Mouse (Mus musculus): ENCODE results near the gene Lingo3. TPM values are rescaled to one million over a fixed set of nuclear protein-coding genes. Genes with fewer than 3 reads are reported as not detected.

The Lingo3 gene
- polyA plus RNA-seq, 1 experiment: 0.04 TPM

- Histone ChIP-seq H3K36me3 (replicated peaks; ENCODE audit: low read length) (peaks cover 69% of the 10 kb centered on the region), H3K4me3 (replicated peaks) (no peak overlapping the region), H3K4me1 (peaks cover 61% of the 10 kb centered on the region), H3K9me3 (no peaks in the 10 kb centered on the region), H3K27me3 (replicated peaks) (peaks cover 23% of the 10 kb centered on the region)
- no peak for TF ChIP-seq FLI1 (IDR thresholded peaks at IDR 0.05; ENCODE audit: low read length)
- no peak for TF ChIP-seq GATA1 (IDR thresholded peaks at IDR 0.05; ENCODE audit: borderline replicate concordance, low read length)
Observed at GRCm38 (mm10) chr10:80805322-80805721, 38.5 kb downstream of the Lingo3 start.

DNA sequence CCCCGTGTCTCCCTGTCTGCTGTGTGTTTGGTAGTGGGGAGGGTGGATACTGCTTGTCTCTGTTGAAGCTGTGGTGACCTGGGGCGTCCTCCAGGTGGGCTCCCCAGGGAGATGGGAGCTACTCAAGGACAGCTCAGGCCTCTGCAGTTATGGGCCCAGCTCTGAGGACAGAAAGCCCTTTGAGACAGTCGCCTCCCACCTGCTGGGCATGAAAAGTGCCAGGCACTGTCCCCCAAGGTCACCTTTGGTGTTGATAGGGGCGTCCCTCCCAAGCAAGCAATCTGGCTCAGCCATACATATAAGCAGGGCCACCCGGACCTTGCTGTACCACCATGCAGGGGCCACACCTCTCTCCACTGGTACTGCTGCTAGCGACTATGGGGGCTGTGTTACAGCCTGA is 38.9 kb downstream of the Lingo3 start, which contains the start of gene Amh:
TSS of gene Amh (plus strand) at position 328 of the 400 bp plus-strand sequence.
- H3K27me3 ChIP-seq (replicated peaks): peaks cover 19% of the 10 kb centered on the region
- H3K9me3 ChIP-seq: no peaks in the 10 kb centered on the region
- no peak for TF ChIP-seq FLI1 (IDR thresholded peaks at IDR 0.05; ENCODE audit: low read length)
- TF ChIP-seq GATA1 (IDR thresholded peaks at IDR 0.05; ENCODE audit: borderline replicate concordance, low read length): no peak
- H3K36me3 ChIP-seq (replicated peaks; ENCODE audit: low read length): peaks cover 73% of the 10 kb centered on the region
- no peak within 1 kb of the TSS for H3K4me3 ChIP-seq (replicated peaks)
- peaks cover 61% of the 10 kb centered on the region for H3K4me1 ChIP-seq

DNA sequence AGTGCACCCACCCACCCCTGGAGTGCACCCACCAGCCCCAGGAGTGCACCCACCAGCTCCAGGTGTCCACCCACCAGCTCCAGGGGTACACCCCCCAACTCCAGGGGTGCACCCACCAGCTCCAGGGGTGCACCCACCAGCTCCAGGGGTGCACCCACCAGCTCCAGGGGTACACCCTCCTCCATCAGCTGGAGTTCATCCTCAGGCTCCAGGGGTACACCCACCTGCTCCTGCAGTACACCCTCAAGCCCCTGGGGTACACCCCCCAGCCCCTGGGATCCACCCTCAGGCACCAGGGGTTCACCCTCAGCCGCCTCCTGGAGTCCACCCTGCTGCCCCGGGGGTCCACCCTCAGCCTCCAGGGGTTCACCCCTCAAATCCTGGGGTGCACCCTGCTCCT is 39.5 kb downstream of the Lingo3 start:
- no peaks in the 10 kb centered on the region for H3K9me3 ChIP-seq
- H3K36me3 ChIP-seq (replicated peaks; ENCODE audit: low read length): peaks cover 74% of the 10 kb centered on the region
- no peak for TF ChIP-seq GATA1 (IDR thresholded peaks at IDR 0.05; ENCODE audit: borderline replicate concordance, low read length)
- no peak for TF ChIP-seq FLI1 (IDR thresholded peaks at IDR 0.05; ENCODE audit: low read length)
- peaks cover 14% of the 10 kb centered on the region for H3K27me3 ChIP-seq (replicated peaks)
- peaks cover 63% of the 10 kb centered on the region for H3K4me1 ChIP-seq
- no peak overlapping the region for H3K4me3 ChIP-seq (replicated peaks)

DNA sequence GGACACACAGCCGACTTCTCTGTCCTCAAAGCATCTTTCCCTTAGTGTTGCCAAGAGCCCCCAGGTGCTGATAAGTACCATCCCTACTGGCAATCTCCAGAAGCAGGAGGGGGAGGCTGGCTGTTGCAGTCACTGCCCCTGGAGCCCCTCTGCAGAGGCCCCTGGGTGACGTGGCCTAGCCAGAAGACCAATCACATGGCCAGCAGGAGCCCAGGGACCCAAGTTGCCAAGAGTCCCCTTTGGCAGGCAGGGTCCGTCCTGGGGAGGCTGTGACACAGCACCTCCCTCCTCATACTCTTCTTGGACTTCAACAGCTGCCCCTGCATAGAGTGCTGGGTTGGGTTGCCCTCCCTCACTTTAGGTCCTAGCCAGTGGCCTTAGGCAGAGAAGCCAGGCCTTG is 40.8 kb downstream of the Lingo3 start:
- Histone ChIP-seq H3K9me3 (no peaks in the 10 kb centered on the region), H3K4me3 (replicated peaks) (no peak overlapping the region), H3K4me1 (peaks cover 54% of the 10 kb centered on the region), H3K27me3 (replicated peaks) (peaks cover under 1% of the 10 kb centered on the region), H3K36me3 (replicated peaks; ENCODE audit: low read length) (peaks cover 74% of the 10 kb centered on the region)
- TF ChIP-seq FLI1 (IDR thresholded peaks at IDR 0.05; ENCODE audit: low read length): no peak
- TF ChIP-seq GATA1 (IDR thresholded peaks at IDR 0.05; ENCODE audit: borderline replicate concordance, low read length): no peak

GRCm38 (mm10) chr10:80802204-80802912 is 41.5 kb downstream of the Lingo3 start:
- H3K36me3 ChIP-seq (replicated peaks; ENCODE audit: low read length): peaks cover 74% of the 10 kb centered on the region
- H3K4me1 ChIP-seq: peaks cover 49% of the 10 kb centered on the region
- no peak overlapping the region for H3K4me3 ChIP-seq (replicated peaks)
- H3K27me3 ChIP-seq (replicated peaks): no peaks in the 10 kb centered on the region
- TF ChIP-seq FLI1 (IDR thresholded peaks at IDR 0.05; ENCODE audit: low read length) (no peak), GATA1 (IDR thresholded peaks at IDR 0.05; ENCODE audit: borderline replicate concordance, low read length) (no peak)
- no peaks in the 10 kb centered on the region for H3K9me3 ChIP-seq

DNA sequence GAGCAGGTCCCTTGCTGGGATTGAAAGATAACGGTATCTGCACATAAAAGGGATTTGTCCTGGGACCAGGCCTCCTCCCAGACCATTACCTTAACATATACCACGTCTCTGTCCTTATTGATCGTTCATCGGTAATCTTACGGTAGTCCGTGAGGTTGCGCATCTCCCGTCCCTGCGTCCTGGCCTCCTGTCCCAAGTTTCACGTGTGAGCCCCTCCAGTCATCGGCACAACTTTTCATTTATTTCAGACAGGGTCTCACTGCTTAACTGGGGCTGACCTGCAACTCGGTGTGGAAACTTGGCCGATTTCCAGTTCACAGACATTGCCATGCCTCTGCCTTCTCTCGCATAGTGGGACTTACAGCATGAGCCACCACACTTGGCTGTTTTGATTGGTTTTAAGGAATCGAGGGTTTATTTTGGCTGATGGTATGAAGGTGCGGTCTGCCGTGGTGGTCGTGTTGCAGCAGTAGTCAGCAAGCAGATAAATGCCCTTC is 44.7 kb downstream of the Lingo3 start:
- TF ChIP-seq GATA1 (IDR thresholded peaks at IDR 0.05; ENCODE audit: borderline replicate concordance, low read length) (no peak), FLI1 (IDR thresholded peaks at IDR 0.05; ENCODE audit: low read length) (no peak)
- H3K9me3 ChIP-seq: no peaks in the 10 kb centered on the region
- peaks cover 71% of the 10 kb centered on the region for H3K36me3 ChIP-seq (replicated peaks; ENCODE audit: low read length)
- H3K27me3 ChIP-seq (replicated peaks): no peaks in the 10 kb centered on the region
- H3K4me3 ChIP-seq (replicated peaks): peak overlapping the region; percentile 100
- H3K4me1 ChIP-seq: peaks cover 58% of the 10 kb centered on the region

GRCm38 (mm10) chr10:80798150-80799006 is 45.5 kb downstream of the Lingo3 start, which contains the start of the genes Sf3a2 and Plekhj1:
Gene Sf3a2, plus strand, starts transcription at chr10:80798198.
Gene Plekhj1, minus strand, starts transcription at chr10:80798626.
- Histone ChIP-seq H3K4me3 (replicated peaks) (peak within 1 kb of the TSS; percentile 100), H3K36me3 (replicated peaks; ENCODE audit: low read length) (peaks cover 71% of the 10 kb centered on the region), H3K4me1 (peaks cover 61% of the 10 kb centered on the region), H3K9me3 (no peaks in the 10 kb centered on the region), H3K27me3 (replicated peaks) (no peaks in the 10 kb centered on the region)
- TF ChIP-seq FLI1 (IDR thresholded peaks at IDR 0.05; ENCODE audit: low read length): peak; percentile 36; the same call in 1 of the 2 replicates
- no peak for TF ChIP-seq GATA1 (IDR thresholded peaks at IDR 0.05; ENCODE audit: borderline replicate concordance, low read length)

DNA sequence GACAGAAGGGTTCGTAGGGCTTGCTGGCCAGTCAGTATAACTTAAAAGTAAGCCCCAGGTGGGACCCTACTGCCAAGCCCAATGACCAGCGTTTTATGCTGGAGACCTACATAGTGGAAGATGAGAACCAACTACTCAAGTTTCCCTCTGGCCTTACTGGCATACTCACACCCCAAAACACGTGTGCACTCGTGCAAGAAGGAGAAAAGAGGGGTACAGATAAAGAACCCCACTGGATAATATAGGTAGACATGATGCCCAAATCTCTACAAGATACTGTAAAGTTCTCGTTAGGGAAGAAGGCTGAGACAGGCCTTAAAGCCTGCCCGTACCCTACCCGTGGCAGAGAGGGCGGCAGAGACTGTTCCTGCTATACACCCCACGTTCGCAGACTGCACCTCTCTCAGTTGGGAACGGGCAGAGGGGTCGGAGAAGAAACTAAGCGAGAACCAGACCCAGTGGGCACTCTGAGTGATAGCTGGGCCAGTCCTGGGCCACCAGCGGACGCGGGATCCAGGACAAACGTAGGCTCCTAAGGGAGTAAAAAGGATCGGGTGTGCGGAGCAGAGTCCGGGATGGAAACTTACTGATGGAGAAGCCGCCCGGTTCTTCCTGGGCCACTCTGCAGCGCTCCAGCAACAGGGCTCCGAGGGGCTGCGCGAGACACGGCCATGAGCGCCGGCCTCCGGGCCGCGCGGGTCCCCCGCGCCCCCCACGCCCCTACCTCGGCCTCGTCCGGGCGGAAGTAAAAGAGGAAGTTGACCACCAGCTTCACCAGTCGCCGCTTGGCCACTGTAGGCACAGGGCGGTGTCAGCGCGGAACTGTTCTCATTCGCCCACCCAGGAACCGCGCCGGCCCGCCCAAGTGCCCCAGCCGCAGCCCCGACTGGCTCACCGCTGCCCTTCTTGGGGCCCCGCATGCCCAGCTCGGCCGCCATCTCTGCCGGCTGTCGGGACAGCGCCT is 46.4 kb downstream of the Lingo3 start:
- Histone ChIP-seq H3K4me1 (peaks cover 68% of the 10 kb centered on the region), H3K27me3 (replicated peaks) (no peaks in the 10 kb centered on the region), H3K36me3 (replicated peaks; ENCODE audit: low read length) (peaks cover 71% of the 10 kb centered on the region), H3K4me3 (replicated peaks) (peak overlapping the region; percentile 100), H3K9me3 (no peaks in the 10 kb centered on the region)
- TF ChIP-seq FLI1 (IDR thresholded peaks at IDR 0.05; ENCODE audit: low read length) (no peak), GATA1 (IDR thresholded peaks at IDR 0.05; ENCODE audit: borderline replicate concordance, low read length) (no peak)

Measured in megakaryocyte, embryonic 14.5 days (primary cell).